Mouse (Mus musculus) E14TG2a.4 (cell line): ENCODE results near the gene Dnajb1.

Experiments used
- CTCF ChIP-seq: conservative IDR thresholded peaks from 2 replicates; pipeline ENCODE4 v1.5.1; 2014; ENCODE audit warnings: low read length
- POU5F1 ChIP-seq: IDR thresholded peaks from 2 replicates; pipeline ENCODE4 v1.6.1; 2014; ENCODE audit warnings: low read length, borderline replicate concordance

- TF ChIP-seq CTCF (no peak), POU5F1 (no peak)
These were observed 24.2 kb downstream of the Dnajb1 start for GRCm38 (mm10) chr8:83632083-83632707.
